Mouse (Mus musculus) Patski (cell line): ENCODE results near the gene Fam172a. TPM values are rescaled to one million over a fixed set of nuclear protein-coding genes. Genes with fewer than 3 reads are reported as not detected.

Source experiments
- ATAC-seq: fragments of 100-300 bp; one replicate; pipeline ENCODE4 v1.8.0; 2021
- CTCF ChIA-PET: fragments of 350-600 bp; sonication (Branson Sonifier 250); formaldehyde crosslinking; loops from one replicate; lab custom pipeline; 2022; ENCODE audit warnings: inconsistent platforms; lab: Charles Lee
- POLR2A ChIA-PET: fragments of 350-600 bp; sonication (Branson Sonifier 250); formaldehyde crosslinking; loops from one replicate; lab custom pipeline; 2022; ENCODE audit warnings: antibody characterized with exemption, inconsistent platforms; lab: Charles Lee
- DNase-seq: peaks from one replicate; pipeline ENCODE4 v3.0.0-alpha.2; 2011; ENCODE audit warnings: low read depth, low spot score
- H3K27me3 ChIP-seq: fragments of 371-371 bp; one replicate; pipeline ENCODE4 v1.5.1; 2021
- CTCF ChIP-seq: fragments of 100-300 bp; IDR thresholded peaks from one replicate; pipeline ENCODE4 v1.5.1; 2021
- in situ Hi-C: fragments of 300-500 bp; cut with MboI; formaldehyde crosslinking; loops from 3 replicates; pipeline ENCODE4 v1.11.1; 2018; ENCODE audit warnings: low pct_unique_long_range_greater_than_20kb, mixed read lengths
- polyA plus RNA-seq: library from polyadenylated mRNA; unstranded; gene quantifications from one replicate; pipeline ENCODE4 v1.2.3, GENCODE M21; 2021

The Fam172a gene
- polyA plus RNA-seq, 1 experiment from 2014 or later: 18.5 TPM

DNA sequence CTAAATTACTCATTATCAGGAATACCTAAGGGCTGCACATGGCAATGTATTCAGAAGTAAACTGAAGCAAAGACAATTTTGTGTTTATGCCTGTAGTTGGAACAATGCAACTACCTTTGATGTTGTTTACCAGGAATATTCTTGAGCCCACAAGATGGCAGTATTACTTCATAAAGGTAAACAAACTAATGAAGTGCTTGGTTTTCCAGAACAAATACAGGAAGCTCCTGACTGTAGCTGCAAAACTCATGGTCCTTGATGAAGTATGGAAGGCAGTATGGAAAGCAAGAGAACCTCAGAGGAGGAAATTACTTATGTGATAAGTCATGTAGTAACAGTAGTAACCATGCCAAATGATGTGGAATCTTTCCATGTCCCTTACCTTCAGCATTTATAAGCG, 163.0 kb downstream of the Fam172a start:
- H3K27me3 ChIP-seq: no peaks in the 10 kb centered on the region
- CTCF ChIA-PET: interaction anchor here (1.5 kb wide), 1 partner anchor 14 kb away, joined by 3 read pairs; no protein-coding TSS in a partner anchor
- no peak for DNase-seq
- in situ Hi-C loops: no loop called here
- POLR2A ChIA-PET: no interaction called here
- no peak for ATAC-seq
- TF ChIP-seq CTCF: peak; percentile 37

DNA sequence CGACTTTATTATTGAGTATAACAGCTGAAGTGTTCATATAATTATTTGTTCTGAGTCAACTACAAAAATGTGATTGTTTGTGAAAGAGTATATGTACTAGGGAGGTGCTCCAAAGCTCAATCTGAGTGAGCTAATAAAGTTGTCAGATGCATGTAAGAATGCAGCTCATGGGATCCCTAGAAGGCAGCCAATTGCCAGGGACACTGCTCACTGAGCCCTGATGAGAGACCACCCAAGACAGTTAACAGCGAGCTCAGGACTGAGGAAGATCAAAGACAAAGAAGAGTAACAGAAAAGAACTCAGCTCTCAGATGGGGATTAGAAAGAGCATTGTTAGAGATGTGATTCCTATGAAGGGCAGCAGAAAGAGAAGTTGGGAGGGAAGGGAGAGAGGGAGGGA, 166.5 kb downstream of the Fam172a start:
- TF ChIP-seq CTCF: no peak

DNA sequence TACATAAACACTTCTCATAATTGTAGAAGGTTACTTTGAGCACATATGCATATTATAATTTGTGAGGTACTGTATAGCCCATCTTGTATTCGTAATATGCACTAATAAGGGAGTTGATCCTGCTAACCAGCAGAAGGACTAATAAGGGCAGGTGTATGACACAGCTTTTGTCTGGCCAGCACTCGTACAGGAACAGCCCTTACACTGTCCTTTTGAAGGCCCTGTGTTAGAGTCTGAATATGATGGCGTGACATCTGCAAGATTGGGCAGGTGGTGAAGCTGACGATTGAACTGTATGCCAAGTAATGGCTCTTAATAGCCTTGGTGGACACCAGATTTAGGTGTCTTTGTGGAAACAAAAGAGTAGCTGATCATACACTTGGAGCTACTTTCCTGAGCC, 176.3 kb downstream of the Fam172a start:
- no peak for ATAC-seq
- POLR2A ChIA-PET: no interaction called here
- no peak for DNase-seq
- TF ChIP-seq CTCF: no peak
- in situ Hi-C loops: loop anchor here (25.0 kb wide), 1 partner anchor 309 kb away; the partner anchor contains the start of gene Nr2f1
- no peaks in the 10 kb centered on the region for H3K27me3 ChIP-seq
- CTCF ChIA-PET: interaction anchor here (0.6 to 1.4 kb wide), 4 partner anchors 8 to 14 kb away, joined by 3 to 4 read pairs (median 3); no protein-coding TSS in a partner anchor

More for the DNA sequence above, 166.5 kb downstream of the Fam172a start:
- no peaks in the 10 kb centered on the region for H3K27me3 ChIP-seq
- ChIA-PET CTCF (interaction anchor here (1.3 to 1.4 kb wide), 2 partner anchors 17 to 307 kb away, joined by 3 read pairs; no protein-coding TSS in a partner anchor), POLR2A (no interaction called here)
- in situ Hi-C loops: no loop called here
- DNase-seq (no peak), ATAC-seq (no peak)

DNA sequence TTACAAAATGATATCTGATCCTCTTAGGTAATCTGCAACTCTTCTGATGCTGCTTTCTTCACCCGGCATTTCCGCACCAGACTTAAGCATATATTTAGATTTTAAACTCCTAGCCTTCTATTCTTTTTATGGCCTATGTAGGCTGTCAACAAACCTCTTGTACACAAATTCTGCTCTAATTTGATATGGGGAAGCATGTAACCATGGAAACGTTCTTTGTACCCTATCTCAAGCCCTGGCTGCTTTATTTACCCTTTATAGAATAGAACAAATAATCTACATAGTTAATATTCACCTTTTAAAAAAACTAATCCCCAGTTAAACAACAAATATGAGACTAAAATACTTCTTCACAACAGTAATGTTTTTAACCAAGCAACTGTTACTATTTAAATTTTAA, 176.7 kb downstream of the Fam172a start:
- TF ChIP-seq CTCF: no peak
- no peaks in the 10 kb centered on the region for H3K27me3 ChIP-seq
- POLR2A ChIA-PET: no interaction called here
- DNase-seq (no peak), ATAC-seq (no peak)
- in situ Hi-C loops: loop anchor here (25.0 kb wide), 1 partner anchor 309 kb away; the partner anchor contains the start of gene Nr2f1
- CTCF ChIA-PET: interaction anchor here (0.7 to 0.9 kb wide), 2 partner anchors 9 to 14 kb away, joined by 3 read pairs; no protein-coding TSS in a partner anchor

DNA sequence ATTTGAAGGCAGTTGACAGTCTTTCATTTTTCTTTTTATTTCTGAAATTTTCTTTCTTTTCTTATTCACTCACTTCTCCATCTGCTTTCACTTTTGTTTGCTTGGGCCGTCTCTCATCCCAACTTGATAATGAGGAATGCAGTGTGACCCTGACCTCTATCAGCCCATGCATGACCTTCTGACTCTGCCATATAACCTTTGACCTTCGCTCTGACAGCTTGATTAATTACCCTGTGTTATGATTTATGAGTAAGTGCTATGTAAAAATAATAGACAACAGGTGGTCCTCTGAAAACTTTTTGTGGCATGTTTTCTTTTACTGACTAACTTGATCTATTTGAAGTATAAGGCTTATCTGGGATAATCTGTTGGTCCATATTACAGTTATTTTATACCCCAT, 195.8 kb downstream of the Fam172a start:
- ATAC-seq (no peak), DNase-seq (no peak)
- in situ Hi-C loops: loop anchor here (25.0 kb wide), 1 partner anchor 290 kb away; the partner anchor contains the start of gene Nr2f1
- ChIA-PET CTCF (no interaction called here), POLR2A (no interaction called here)
- H3K27me3 ChIP-seq: no peaks in the 10 kb centered on the region
- no peak for TF ChIP-seq CTCF

DNA sequence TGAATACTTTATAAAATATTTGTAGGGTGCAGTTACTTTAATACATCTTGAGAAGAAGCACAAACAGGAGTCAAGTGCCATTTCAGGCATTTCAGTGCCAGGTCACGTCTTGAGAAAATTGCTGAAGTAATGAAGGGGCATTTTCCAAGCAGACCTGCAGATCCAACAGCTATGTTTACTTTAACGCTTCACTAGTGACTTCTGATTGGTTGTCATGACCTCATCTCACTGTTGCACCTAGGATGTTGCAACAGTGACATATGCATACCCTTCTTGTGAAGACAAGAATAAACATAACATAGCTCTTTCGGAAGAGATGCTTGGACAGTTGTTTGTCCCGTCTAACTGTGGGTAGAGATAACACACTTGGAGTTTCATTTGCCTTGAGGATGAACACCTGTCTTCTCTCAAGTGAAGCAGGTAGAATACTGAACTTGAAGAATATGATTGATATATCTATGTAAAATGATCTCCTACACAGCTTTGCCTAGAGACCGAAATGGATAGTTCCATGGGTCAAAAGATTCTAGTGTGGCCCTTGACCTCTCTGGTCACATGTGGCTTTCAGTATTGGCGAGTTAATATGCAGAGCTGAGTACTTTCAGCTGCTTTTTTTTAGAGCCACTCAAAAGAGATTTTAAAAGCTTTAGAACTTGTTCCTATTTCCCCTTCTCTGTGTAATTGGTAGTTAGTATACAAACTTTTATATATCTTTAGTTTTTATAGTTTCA, 196.4 kb downstream of the Fam172a start:
- DNase-seq: no peak
- ChIA-PET POLR2A (no interaction called here), CTCF (no interaction called here)
- in situ Hi-C loops: loop anchor here (25.0 kb wide), 1 partner anchor 289 kb away; the partner anchor contains the start of gene Nr2f1
- ATAC-seq: no peak
- no peaks in the 10 kb centered on the region for H3K27me3 ChIP-seq
- no peak for TF ChIP-seq CTCF

DNA sequence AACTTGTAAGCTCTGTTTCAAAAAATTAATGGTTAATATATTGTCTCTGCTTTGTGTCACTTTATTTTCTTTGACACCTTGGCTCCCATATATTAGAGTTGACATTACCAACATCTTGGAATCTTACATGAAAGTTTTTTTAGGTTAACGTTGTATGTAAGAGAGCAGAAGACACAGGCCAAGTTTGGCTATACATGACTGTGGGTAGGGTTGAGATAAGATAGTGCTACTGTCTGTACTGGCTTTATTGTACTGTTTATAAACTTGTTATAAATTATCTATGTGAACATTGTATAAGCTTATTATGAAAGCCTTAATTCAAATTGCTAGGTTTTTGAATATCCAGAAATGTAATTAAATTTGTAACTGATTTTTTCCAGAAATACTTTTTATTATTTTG, 197.9 kb downstream of the Fam172a start:
- no peak for TF ChIP-seq CTCF
- CTCF ChIA-PET: interaction anchor here (0.8 kb wide), 1 partner anchor 16 kb away, joined by 3 read pairs; no protein-coding TSS in a partner anchor
- in situ Hi-C loops: loop anchor here (25.0 kb wide), 1 partner anchor 288 kb away; the partner anchor contains the start of gene Nr2f1

DNA sequence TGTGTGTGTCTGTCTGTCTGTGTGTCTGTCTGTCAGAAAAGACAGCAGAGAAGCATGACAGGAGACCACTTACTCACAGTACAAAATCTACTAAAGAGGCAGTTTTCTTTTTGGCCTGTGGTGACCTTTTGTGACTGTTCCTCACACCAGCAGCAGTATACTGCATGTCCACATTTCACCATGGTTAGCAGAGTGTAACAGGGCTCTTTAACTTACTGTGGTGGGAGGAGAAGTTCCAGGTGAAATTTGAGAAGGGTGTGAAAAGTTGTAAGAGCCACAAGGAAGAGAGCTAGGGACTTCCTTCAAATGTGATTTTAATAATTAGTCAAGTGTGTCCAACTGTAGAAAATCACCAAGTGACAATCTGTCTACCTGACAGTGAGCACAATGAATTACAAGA, 199.0 kb downstream of the Fam172a start:
- TF ChIP-seq CTCF: no peak
- ATAC-seq (peak; percentile 79), DNase-seq (no peak)
- CTCF ChIA-PET: no interaction called here
- POLR2A ChIA-PET: no interaction called here
- H3K27me3 ChIP-seq: no peaks in the 10 kb centered on the region
- in situ Hi-C loops: no loop called here

More for the DNA sequence above, 197.9 kb downstream of the Fam172a start:
- no peak for DNase-seq
- POLR2A ChIA-PET: no interaction called here
- no peaks in the 10 kb centered on the region for H3K27me3 ChIP-seq
- ATAC-seq: no peak

DNA sequence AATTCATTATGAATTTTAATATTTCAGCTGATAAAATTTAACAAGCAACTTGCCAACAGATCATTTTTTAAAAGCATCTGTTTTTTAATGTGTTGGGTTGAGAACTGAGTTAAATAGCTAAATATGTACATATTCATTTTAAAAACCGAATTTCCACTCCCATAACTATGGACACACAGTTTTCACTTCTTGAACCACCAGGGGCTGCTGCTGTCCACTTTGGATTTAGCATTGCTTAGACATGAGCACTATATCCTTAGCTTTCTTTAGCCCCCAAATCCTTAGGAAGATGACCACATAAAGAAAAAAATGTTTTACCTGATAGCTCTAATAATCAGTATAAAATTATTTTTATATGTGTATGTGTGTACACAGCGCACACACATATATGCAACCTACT, 207.4 kb downstream of the Fam172a start:
- no peak for DNase-seq

DNA sequence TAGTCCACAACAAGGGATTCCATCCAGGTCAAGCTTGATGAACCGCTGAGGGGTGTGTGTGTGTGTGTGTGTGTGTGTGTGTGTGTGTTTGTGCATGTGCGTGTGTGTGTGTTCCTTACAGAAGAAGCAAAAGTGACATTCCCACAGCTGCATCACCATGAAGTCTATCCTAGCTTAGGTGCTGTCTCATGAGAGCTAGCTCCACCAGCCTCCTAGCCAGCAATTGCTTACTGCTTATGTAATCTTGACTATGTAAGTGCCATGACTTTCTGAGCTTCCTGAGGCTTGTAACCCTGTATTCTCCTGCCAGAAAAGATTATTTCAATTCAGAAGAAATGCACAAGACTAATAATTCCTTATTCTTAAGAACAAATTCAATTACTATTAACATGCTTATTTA, 221.0 kb downstream of the Fam172a start:
- ATAC-seq (no peak), DNase-seq (no peak)
- POLR2A ChIA-PET: no interaction called here
- in situ Hi-C loops: no loop called here
- CTCF ChIA-PET: no interaction called here
- no peaks in the 10 kb centered on the region for H3K27me3 ChIP-seq
- TF ChIP-seq CTCF: no peak

More for the DNA sequence above, 207.4 kb downstream of the Fam172a start:
- ChIA-PET CTCF (no interaction called here), POLR2A (no interaction called here)
- peak; percentile 20 for TF ChIP-seq CTCF
- no peaks in the 10 kb centered on the region for H3K27me3 ChIP-seq
- in situ Hi-C loops: no loop called here
- no peak for ATAC-seq

DNA sequence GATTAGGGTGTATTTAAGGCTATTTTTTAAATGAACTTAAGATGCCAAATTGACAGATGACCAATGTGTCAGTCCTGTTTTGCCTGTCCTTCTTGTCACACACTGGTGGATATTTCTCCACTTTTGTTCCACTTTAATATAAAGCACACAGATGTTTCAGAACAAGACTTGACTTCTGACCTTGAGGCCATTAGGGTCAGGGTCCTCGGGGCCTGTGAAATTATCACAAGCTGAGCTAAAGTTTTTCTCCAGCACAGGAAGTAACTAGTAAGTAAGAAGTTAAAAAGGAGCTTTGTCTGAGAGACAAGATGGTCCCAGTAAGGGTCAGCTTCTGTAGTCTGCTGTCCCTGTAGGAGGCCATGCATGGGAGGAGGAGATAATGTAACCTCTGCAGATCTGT, 255.8 kb downstream of the Fam172a start:
- no peak for TF ChIP-seq CTCF
- ATAC-seq: no peak
- POLR2A ChIA-PET: no interaction called here
- CTCF ChIA-PET: interaction anchor here (1.0 kb wide), 1 partner anchor 14 kb away, joined by 3 read pairs; no protein-coding TSS in a partner anchor
- in situ Hi-C loops: no loop called here
- DNase-seq: no peak
- H3K27me3 ChIP-seq: no peaks in the 10 kb centered on the region
